Mouse (Mus musculus) megakaryocyte, embryonic 14.5 days (primary cell): ENCODE data around the gene Pank3. TPM values are rescaled to one million over a fixed set of nuclear protein-coding genes. Genes with fewer than 3 reads are reported as not detected.

ENCODE experiments used
- H3K27me3 ChIP-seq: replicated peaks from 2 replicates; pipeline ENCODE3; 2012; ENCODE audit warnings: inconsistent platforms
- H3K36me3 ChIP-seq: replicated peaks from 2 replicates; pipeline ENCODE3; 2012; ENCODE audit warnings: low read length, inconsistent platforms, mixed read lengths
- H3K4me1 ChIP-seq: 2 replicates; pipeline ENCODE4 v1.6.1; 2012; ENCODE audit warnings: inconsistent platforms
- H3K4me3 ChIP-seq: replicated peaks from 2 replicates; pipeline ENCODE3; 2012; ENCODE audit warnings: moderate library complexity, mild to moderate bottlenecking, inconsistent platforms
- H3K9me3 ChIP-seq: 2 replicates; pipeline ENCODE4 v1.6.1; 2012; ENCODE audit warnings: inconsistent platforms
- FLI1 ChIP-seq: IDR thresholded peaks from 2 replicates; pipeline ENCODE4 v1.6.1; 2012; ENCODE audit warnings: low read length, inconsistent platforms, mixed read lengths
- GATA1 ChIP-seq: IDR thresholded peaks from 3 replicates; pipeline ENCODE4 v1.6.1; 2012; ENCODE audit warnings: mixed read lengths, low read length, inconsistent platforms, borderline replicate concordance
- polyA plus RNA-seq: library from polyadenylated mRNA; stranded (reverse); fragments of >175 nt; gene quantifications from 2 replicates; pipeline ENCODE4 v1.2.3, GENCODE M21; 2012; ENCODE audit warnings: low replicate concordance; ENCODE audit not compliant: insufficient read depth

Pank3 gene
- polyA plus RNA-seq, 1 experiment, result 0.67 TPM

DNA sequence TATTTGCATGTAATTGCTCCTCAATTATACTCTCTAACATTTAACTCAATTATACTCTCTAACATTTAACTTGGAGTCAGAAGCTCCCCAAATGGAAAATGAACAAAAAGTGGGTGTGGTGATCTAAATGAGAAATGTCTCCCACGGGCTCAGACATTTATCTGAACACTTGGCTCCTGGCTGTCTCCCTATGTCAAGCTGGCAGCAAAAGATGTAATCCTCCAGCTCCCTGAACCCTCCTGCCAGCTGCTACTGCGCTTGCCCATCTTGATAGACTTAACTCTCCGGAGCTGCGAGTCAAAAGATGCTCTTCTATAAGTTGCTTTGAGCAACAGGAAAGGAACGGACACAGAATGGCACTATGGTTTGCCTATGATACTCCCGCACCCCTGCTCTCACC lies 24.7 kb upstream of the Pank3 start:
- H3K27me3 ChIP-seq, result peaks cover 3% of the 10 kb centered on the region
- no peak for TF ChIP-seq FLI1
- TF ChIP-seq GATA1, result no peak
- no peaks in the 10 kb centered on the region for H3K36me3 ChIP-seq

DNA sequence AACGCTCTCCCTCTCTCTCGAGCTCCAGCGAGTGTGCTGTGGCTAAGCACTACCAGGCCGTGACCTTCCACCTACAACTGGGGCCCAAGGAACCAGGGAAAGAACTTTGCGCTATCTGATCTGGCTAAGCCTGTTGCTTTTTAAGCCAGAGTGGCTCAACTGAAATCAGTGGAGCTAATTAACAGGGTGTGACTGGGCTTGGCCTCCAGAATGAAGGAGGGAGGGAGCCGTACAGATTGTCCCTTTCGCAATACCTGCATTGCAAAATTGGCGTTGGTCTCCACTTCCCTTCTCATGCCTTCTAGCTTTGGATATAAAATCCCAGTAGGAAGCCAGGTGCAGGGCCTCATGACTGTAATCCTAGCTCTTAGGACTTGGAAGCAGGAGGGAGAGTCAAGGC lies 18.7 kb upstream of the Pank3 start:
- Histone ChIP-seq H3K36me3 (no peaks in the 10 kb centered on the region), H3K9me3 (no peaks in the 10 kb centered on the region), H3K4me1 (no peaks in the 10 kb centered on the region), H3K27me3 (peaks cover 6% of the 10 kb centered on the region), H3K4me3 (no peak overlapping the region)
- no peak for TF ChIP-seq FLI1
- no peak for TF ChIP-seq GATA1

More for the DNA sequence above, 24.7 kb upstream of the Pank3 start:
- no peak overlapping the region for H3K4me3 ChIP-seq
- H3K9me3 ChIP-seq, result peaks cover 20% of the 10 kb centered on the region
- no peaks in the 10 kb centered on the region for H3K4me1 ChIP-seq

DNA sequence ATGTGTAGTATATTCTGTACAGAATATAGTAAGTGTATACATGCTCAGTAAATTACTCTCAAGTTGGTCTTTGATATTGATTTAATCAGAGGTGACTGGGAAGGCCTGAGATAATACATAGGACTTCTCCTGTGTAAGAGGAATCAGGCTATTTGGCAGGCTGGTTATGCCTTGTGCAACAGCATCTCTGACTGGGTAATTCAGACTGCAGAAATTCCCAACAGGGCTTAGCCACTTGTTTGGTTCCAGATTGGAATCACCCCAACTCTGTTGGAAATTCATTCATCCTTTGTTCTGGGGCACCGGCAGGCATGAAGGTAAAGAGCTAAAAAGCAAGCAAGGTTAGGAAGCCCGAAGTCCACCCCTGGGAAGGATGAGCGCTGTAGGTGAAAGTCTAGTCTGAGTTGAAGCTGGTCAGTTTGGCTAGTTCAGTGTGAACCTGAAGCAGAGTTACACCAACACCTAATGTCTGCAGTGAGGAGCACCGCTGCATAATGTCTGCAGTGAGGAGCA lies 14.3 kb upstream of the Pank3 start:
- Histone ChIP-seq H3K4me1 (no peaks in the 10 kb centered on the region), H3K9me3 (no peaks in the 10 kb centered on the region), H3K4me3 (no peak overlapping the region), H3K27me3 (peaks cover 11% of the 10 kb centered on the region), H3K36me3 (no peaks in the 10 kb centered on the region)
- TF ChIP-seq GATA1, result no peak
- TF ChIP-seq FLI1, result no peak

DNA sequence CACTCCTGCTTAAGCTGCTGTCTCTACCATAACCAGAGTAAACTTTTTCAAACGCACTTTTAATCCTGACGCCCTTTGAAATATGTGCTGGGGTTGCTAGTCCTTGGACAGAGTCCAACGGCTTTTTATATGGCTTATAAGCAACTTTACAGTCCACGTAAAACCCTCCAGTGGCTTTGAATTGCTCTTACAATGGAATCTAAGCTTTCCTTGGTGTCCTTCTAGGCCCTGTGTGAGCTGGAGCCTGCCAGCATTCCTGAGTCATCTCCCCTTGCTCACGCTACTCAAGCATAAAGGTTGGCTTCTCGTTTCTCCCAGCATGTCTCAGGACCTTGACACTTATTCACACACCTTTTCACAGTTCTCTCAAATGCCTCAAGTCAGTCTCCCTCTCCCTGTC lies 13.7 kb upstream of the Pank3 start:
- no peak overlapping the region for H3K4me3 ChIP-seq
- H3K27me3 ChIP-seq, result peaks cover 14% of the 10 kb centered on the region
- no peak for TF ChIP-seq FLI1
- H3K36me3 ChIP-seq, result no peaks in the 10 kb centered on the region
- no peaks in the 10 kb centered on the region for H3K4me1 ChIP-seq
- H3K9me3 ChIP-seq, result no peaks in the 10 kb centered on the region

DNA sequence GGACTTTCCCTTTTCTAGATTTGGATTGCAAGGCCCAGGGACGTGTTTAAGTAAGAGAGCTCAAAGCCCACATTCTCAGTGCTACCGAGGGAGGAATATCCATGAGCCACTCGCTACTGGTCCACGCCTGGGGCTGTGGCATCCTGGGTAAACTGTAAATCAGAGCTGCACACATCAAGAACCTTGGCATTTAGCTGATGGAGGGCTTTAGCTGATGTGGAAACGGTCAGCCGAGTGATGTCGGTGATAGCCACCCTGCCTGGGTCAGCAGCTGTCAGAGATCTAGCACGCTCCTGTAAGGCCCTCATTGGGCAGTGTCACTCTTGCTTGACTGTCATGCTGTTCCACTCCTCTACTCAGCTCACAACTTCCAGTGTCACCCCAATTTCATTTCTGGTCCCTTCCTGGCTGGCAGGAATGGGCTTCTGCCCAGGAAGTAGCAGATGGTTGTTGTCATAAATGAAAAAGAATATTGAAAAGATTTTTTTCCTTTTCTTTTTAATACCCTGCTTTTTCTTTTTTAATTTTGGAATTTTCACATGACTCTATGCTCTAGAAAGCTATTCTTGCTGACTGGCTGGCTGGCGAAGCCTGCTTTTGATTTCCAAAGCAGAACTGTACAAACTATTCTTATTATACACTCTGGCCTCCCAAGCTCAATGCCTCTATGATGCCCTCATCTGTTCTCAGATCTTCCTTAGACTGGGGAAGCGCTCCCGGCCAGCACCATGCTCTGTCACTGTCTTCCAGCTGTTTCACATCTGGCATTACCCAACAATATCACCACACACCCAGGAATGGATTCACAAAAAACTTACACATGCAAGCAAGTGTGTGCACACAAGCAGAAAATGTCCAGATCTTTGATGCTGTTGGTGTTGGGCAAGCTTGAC lies 12.6 kb upstream of the Pank3 start:
- no peak for TF ChIP-seq GATA1
- no peak for TF ChIP-seq FLI1
- Histone ChIP-seq H3K36me3 (no peaks in the 10 kb centered on the region), H3K4me3 (no peak overlapping the region), H3K4me1 (no peaks in the 10 kb centered on the region), H3K27me3 (peaks cover 18% of the 10 kb centered on the region), H3K9me3 (no peaks in the 10 kb centered on the region)

DNA sequence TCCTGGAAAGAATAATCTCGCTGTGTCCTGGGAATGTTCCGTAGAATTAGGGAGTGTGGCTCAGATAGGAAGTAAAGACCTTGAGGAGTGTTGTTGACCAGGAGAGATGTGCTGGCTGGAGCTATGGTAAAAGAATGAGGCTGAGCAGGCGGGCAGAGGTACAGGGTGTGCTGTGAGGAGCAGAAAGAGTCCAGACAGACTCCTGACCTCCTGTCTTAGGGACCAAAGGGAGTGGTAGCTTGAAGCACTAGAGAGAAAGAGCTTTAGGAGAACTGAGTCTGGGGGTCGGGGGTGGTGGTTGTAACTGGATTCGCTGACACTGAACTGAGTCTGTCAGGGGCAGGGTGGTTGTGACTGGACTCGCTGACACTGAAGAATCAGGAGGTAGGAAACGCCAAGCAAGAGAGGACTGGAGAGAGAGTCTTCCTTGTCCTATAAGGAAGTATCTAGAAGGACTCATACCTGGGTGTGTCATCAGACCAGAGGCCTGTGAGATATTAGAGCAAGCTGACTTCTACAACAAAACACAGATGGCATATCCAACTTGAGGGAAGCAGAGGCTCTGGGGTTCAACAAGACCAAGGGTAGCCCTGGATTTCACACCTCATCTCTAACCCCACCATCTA lies 9.2 kb upstream of the Pank3 start:
- H3K4me1 ChIP-seq, result no peaks in the 10 kb centered on the region

DNA sequence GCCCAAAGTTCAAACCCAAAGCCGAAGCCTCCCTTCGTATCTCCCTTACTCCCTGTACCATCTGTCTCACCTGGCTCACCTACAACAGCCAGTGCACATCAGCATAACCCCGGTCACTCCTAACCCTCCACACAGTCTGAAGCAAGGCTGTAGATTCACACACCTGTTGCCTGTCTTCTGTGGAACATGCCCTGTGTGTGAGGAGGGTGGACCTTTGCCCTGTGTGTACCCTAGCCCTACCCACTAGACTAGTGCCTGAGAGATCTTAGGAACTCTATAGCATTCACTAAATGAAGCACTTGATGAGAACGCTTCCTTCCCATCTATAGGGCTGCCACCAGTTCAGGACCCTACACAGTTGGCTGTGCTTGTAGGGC lies 8.7 kb upstream of the Pank3 start:
- Histone ChIP-seq H3K9me3 (no peaks in the 10 kb centered on the region), H3K4me1 (no peaks in the 10 kb centered on the region)

More for the DNA sequence above, 9.2 kb upstream of the Pank3 start:
- no peaks in the 10 kb centered on the region for H3K9me3 ChIP-seq
- no peaks in the 10 kb centered on the region for H3K36me3 ChIP-seq
- TF ChIP-seq GATA1 (no peak), FLI1 (no peak)
- H3K4me3 ChIP-seq, result no peak overlapping the region
- H3K27me3 ChIP-seq, result peaks cover 23% of the 10 kb centered on the region

DNA sequence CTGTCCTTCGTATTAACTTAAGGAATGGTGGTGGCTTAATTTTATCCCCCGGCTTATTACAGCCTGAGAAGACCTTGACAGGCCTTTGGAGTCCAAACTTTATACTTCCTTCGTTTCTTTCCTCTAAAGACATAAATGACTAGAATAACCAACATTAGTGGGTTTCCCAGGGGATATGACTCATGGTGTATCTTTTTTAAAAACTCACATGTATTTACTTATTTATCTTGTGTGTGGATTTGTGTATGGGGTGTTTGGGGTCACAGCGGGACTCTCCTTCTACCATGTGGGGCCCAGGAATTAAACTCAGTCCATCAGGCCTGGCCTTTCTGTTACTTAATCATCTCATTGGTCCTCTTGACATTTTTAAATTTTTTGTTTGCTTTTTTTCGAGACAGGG lies 2.4 kb upstream of the Pank3 start:
- TF ChIP-seq FLI1, result no peak
- no peak for TF ChIP-seq GATA1
- no peaks in the 10 kb centered on the region for H3K9me3 ChIP-seq
- no peak overlapping the region for H3K4me3 ChIP-seq
- H3K4me1 ChIP-seq, result peaks cover 39% of the 10 kb centered on the region
- no peaks in the 10 kb centered on the region for H3K36me3 ChIP-seq
- H3K27me3 ChIP-seq, result peaks cover 8% of the 10 kb centered on the region

More for the DNA sequence above, 8.7 kb upstream of the Pank3 start:
- TF ChIP-seq FLI1 (no peak), GATA1 (no peak)
- H3K36me3 ChIP-seq, result no peaks in the 10 kb centered on the region
- no peak overlapping the region for H3K4me3 ChIP-seq
- H3K27me3 ChIP-seq, result peaks cover 21% of the 10 kb centered on the region

DNA sequence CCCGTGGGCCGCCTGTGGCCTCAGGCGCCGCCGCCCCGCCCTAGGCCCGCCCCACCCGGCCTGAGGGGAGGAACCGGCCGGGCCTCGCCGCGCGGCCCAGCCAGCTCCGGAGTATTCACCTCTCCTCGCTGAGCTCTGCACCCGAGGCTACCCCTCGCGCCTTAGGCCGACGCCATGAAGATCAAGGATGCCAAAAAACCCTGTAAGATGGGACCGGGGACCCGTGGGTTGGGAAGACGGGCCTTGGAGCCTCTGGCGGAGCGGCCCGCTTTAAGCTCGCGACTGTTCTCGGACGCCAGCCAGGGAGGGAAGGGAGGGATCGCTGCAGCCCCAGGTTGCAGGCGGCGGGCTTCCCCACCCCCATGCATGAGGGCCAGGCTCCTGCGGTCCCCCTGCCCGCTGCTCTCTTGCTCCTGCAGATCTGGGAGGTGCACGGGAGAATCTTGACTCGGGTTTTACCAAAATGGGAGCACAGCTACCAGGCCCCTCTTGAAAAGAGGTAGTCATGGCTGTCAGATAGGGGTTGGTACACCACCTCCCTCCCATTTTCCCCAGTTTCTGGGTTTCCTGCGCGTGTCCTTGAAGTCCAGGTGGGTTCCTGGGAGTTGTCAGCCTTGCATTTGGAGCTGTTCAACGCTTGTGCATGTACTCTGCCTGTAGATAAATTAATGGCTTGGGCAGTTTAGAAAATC lies 608 bp downstream of the Pank3 start:
- H3K9me3 ChIP-seq, result no peaks in the 10 kb centered on the region
- peaks cover 51% of the 10 kb centered on the region for H3K4me1 ChIP-seq
- peak overlapping the region; percentile 94 for H3K4me3 ChIP-seq
- H3K27me3 ChIP-seq, result peaks cover 3% of the 10 kb centered on the region
- TF ChIP-seq FLI1 (no peak), GATA1 (no peak)
- H3K36me3 ChIP-seq, result peaks cover 9% of the 10 kb centered on the region
